Mouse (Mus musculus): ENCODE data around the gene Uqcrq. TPM values are rescaled to one million over a fixed set of nuclear protein-coding genes. Genes with fewer than 3 reads are reported as not detected.
A peak's percentile ranks its signal among the peaks of the same experiment; 100 is the strongest.
"Not testable (repeated sequence)": the region's sequence is repeated elsewhere in the genome, so short reads cannot be mapped to it uniquely, and the experiment has no call there.

The Uqcrq gene
- total RNA-seq, 2 experiments from 2014 or later = 1,256 to 1,362 TPM

DNA sequence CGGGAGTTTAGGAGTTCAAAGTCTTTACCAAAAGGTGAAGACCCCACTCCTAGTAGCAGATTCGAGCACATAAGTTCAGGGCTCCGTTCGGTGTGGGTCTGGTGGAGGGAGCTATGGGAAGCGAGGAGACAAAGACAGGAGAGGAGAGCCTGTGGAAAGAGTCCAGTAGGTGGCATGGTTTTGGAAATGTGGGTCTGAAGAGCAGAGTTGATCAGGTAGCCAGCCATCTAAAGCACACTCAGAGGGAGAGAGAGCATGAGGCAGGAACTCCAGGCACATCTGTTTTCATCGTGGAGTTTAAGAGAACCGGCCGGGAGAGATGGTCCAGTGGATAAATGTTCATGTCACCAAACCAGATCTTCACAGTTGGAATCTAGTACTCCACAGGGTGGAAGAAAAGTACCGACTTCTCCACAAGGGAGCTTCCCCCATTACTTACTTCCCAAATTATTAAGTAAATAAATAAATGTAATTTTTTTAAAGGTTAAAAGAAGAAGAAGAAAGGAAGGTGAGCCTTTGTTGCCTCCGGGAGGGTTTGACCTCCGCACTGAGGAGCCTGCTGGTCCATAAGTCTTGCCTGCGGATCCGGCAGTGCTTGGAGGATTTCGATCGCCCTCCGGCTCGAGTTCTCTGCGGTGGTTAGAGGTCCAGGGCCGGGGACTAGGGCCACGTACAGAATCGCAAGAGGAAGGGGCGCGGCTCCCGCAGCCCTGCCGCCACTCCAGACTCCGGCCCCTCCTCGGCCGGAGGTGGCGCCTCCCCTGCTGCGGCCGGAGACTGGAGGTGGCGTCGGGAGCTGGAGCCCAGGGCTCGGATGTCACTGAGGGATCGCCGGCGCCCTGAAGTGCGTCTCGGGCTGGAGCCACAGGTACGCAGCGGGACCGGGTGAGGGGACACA lies 26.1 kb upstream of the Uqcrq start, which contains the start of the genes Gm10447 and Shroom1:
TSS of gene Gm10447 (minus strand) at position 637 of the 898 bp plus-strand sequence.
TSS of gene Shroom1 (plus strand) at position 732 of the 898 bp plus-strand sequence.
- intact Hi-C loops (cut with DNase I) = no loop called here
- peak; percentile 37 for DNase-seq

DNA sequence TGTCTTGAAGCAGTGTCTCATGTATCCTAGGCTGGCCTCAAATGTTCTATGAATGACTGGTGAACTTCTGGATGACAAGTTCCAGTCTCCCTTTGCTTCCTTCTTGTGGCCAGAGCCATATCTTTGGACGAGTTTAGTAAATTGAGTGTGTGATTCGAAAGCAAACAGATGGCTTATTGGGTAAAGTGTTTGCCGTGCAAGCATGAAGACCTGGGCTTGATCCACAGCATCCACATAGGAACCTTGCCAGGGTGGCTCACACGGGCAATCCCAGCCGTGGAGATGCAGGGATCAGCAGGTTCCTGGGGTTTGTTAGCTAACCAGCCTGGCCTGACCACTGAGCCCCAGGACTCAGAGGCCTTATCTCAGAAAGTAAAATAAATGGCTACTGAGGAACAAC lies 22.4 kb upstream of the Uqcrq start:
- no peak for DNase-seq
- intact Hi-C loops (cut with DNase I) = no loop called here

DNA sequence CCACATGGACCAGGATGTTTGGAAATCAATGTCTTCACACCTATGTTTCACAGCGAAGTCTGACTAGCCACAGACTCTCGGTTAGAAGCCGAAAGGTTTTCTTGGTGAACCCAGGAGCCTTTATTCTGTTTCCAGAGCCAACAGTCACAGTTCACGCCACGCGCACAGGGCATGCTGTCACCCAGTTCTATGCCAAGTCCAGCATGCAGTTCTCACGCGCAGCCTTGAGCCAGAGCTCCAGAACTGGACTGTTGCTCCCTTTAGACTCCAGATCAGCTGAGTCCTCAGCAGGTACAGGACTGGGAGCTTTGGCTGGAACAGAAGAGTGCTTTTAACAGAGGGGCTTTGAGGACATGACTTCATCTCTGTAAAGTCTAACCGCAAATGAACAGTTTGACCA lies 21.8 kb upstream of the Uqcrq start:
- intact Hi-C loops (cut with DNase I) = no loop called here
- no peak for DNase-seq

GRCm38 (mm10) chr11:53451361-53451760 lies 20.7 kb upstream of the Uqcrq start:
- intact Hi-C loops (cut with DNase I) = no loop called here
- no peak for DNase-seq

DNA sequence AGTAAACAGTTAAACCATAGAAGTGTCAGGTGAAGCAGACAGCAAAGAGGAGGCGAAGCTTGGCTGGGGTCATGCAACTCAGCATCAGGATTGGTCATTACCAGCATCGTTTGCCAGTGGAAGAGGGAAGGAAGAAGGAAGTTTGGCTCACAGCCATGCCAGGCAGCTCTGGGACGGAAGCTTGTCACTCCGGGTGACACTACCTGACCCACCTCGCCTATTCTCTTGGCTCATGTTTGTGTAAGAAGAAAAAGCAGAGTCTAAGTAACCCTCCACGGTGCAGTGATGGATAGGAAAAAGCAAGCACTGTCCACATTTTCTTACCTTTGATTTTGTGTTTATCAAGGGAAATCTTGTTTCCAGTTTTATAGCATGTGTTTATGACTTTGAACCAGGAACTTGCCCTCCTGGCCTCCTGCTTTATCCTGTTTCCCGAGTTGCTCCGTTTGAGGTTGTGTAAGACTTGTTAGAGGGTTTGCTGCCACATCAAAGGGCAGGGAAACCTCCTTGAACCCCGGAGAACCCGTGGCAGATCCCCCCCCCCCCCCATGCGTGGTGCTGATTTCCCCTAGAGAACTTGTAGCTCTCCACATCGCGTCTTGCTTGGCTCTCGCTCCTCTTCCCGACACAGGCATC lies 19.6 kb upstream of the Uqcrq start:
- intact Hi-C loops (cut with DNase I) = no loop called here

GRCm38 (mm10) chr11:53448529-53448928 lies 17.9 kb upstream of the Uqcrq start:
- intact Hi-C loops (cut with DNase I) = no loop called here
- DNase-seq = peak; percentile 47

More for the DNA sequence above, 19.6 kb upstream of the Uqcrq start:
- no peak for DNase-seq

DNA sequence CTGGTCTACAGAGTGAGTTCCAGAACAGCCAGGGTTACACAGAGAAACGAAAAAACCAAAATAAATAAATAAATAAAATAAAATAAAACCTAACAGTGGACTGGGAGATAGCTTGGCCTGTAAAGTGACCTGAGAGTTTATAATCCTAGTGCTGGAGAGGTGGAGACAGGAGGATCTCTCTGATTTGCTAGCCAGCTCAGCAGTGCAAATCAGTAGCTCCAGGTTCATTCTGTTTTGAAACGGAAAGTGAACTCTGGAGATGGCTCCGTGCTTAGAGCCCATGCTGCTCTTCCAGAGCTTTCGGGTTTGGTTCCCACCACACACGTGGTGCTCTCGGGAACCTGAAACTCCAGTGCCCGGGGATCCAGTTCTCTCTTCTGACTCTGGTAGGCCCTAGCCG lies 17.4 kb upstream of the Uqcrq start:
- no peak for DNase-seq
- intact Hi-C loops (cut with DNase I) = no loop called here

DNA sequence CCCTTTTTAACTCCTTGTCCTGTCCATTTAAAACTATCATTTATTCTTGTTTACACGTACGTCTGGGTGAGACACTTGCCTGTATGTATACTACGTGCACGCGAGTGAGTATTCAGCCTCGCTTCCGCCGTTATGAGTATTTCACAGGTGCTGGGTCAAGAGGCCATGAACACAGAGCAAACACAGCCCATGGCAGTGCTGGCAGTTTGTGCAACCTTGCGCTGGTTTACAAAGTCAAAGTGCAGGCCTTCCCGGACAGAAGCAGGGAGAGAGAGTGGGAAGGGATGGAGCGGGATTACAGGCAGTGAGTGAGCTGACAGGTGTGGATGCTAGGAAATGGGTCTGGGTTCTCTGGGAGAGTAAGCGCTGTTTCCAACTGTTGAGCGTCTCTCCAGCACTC lies 15.6 kb upstream of the Uqcrq start:
- no peak for DNase-seq
- intact Hi-C loops (cut with DNase I) = no loop called here

- no peak for DNase-seq
- intact Hi-C loops (cut with DNase I) = no loop called here
Observed at GRCm38 (mm10) chr11:53445562-53445961, 14.9 kb upstream of the Uqcrq start.

DNA sequence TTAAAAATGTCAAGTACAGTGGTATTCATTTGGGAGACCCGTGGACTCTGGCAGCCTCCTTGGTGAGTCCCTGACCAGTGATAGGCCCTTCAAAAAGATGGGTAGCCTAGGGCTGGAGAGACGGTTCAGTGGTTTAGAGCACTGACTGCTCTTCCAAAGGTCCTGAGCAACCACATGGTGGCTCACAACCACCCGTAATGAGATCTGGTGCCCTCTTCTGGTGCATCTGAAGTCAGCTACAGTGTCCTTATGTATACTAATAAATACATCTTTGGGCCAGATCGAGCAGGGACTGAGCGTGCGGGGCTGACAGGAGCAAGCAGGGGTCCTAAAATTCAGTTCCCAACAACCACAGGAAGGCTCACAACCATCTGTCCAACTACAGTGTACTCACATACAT lies 13.2 kb upstream of the Uqcrq start:
- intact Hi-C loops (cut with DNase I) = no loop called here
- DNase-seq = no peak

DNA sequence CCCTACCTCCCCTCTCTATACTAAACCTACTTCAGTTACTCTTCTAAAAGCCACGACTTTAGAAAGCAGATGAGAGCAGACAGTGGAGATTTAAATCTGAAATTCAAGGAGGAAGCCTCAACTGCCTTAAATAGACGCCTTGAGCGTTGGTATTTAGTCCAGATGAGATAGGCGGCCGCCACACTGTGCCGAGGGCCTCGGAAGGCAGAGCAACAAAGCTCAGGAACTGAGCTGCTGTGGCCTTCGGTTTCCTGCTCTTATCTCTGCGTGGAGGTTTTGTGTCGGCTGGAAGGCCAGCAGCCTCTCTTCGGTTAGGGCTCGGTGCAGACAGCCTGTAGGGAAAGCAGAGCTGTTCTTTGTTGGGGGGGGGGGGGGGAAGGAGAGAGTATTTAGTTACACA lies 11.3 kb upstream of the Uqcrq start:
- DNase-seq = no peak
- intact Hi-C loops (cut with DNase I) = no loop called here

- DNase-seq = no peak
- intact Hi-C loops (cut with DNase I) = no loop called here
Observed at GRCm38 (mm10) chr11:53436338-53436737, 5.7 kb upstream of the Uqcrq start.

- no peak for DNase-seq
- intact Hi-C loops (cut with DNase I) = no loop called here
Observed at GRCm38 (mm10) chr11:53435504-53435903, 4.9 kb upstream of the Uqcrq start.

GRCm38 (mm10) chr11:53433057-53433456 lies 2.4 kb upstream of the Uqcrq start:
- intact Hi-C loops (cut with DNase I) = no loop called here
- DNase-seq = no peak

- intact Hi-C loops (cut with DNase I) = no loop called here
- DNase-seq = no peak
Observed at GRCm38 (mm10) chr11:53431347-53432056, 871 bp upstream of the Uqcrq start.

- DNase-seq = no peak
- intact Hi-C loops (cut with DNase I) = no loop called here
Observed at GRCm38 (mm10) chr11:53430300-53430669, 346 bp downstream of the Uqcrq start.

DNA sequence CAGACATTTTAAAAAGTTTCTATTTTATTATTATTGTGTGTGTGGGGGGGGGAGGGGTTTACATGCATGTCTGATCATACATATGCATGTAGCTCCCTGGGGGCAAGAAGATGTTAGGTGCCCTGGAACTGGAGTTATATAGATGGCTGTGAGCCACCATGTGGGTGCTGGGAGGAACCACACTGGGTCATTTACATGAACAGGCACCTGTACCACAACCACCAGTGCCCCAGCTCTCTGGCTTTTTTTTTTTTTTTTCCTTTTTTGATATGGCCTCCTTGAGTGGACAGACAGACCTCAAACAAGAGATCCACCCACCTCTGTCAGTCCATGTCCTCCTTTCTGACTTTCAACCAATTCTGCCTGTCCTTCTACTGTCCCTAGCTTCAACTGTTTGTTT lies 1.4 kb downstream of the Uqcrq start:
- no peak for DNase-seq
- intact Hi-C loops (cut with DNase I) = no loop called here

DNA sequence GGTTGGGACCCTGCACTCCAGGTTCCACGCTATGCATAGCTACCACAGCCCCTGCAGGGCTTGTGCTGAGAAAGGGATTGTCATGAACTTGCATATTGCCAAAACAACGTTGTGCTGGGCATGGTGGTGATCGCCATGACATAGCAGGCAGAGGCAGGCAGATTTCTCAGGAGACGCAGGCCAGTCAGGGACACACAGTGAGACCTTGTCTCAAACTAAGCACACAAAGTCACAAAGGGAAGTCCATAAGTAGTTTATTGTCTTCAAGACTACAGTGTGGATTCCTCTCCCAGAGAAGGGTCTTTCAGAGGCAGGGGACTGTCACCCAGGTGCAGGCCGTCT lies 1.9 kb downstream of the Uqcrq start:
- no peak for DNase-seq
- intact Hi-C loops (cut with DNase I) = no loop called here

DNA sequence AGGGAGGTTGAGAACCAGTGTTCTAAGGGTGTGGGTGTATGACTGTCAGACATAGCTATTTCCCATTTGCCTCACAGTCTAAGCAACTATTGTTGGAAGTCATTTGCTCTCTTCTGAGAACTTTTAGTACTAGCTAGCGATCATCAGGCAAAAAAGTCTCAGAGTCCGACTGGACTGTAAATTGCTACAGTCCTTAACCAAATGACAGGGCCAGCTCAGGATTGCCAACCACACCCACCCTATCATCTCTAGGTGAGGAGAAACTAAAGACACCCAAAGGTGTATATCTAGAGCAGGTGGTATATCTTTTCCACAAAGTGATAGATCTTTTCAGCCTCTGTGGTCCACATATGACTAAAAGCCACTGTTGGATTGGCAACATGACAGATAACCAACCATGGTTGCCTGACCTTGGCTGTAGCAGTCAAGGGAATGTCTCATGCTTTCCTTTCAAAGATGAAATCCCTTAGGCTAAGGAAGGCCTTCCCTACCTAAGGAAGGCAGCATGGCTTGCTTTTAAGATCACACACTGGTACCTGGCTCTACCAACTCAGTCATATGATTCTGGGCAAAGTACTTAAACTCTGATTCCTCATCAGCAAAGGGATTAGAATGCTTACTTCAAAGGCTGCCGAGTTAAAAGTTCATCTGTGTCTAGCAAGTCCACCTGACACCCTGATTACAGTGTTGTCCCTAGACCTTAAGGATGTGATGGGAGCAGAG lies 2.5 kb downstream of the Uqcrq start:
- intact Hi-C loops (cut with DNase I) = no loop called here
- DNase-seq = no peak

DNA sequence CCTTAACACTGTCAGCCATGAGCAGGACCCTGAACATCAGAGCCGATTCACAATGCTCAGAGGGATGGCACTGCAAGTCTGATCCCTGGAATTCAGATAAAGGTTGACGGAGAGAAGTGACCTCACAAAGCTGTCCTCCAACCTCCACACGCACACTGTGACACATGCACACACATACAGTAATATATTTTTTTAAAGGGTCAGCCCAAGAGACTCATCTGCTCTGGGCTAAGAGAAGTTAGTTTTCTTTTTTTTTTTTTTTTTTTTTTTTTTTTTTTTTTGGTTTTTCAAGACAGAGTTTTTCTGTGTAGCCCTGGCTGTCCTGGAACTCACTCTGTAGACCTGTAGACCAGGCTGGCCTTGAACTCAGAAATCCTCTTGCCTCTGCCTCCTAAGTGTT lies 3.7 kb downstream of the Uqcrq start:
- DNase-seq; intact Hi-C loops (cut with DNase I): not testable (repeated sequence)
